Mouse (Mus musculus) retina, postnatal 1 day (tissue): ENCODE measurements around the gene Gm10600.
"Not testable (repeated sequence)": the region's sequence is repeated elsewhere in the genome, so short reads cannot be mapped to it uniquely, and the experiment has no call there.

ENCODE experiments used
- DNase-seq: peaks from one replicate; pipeline ENCODE4 v3.0.0-alpha.2; 2012

Gene Gm10600

DNA sequence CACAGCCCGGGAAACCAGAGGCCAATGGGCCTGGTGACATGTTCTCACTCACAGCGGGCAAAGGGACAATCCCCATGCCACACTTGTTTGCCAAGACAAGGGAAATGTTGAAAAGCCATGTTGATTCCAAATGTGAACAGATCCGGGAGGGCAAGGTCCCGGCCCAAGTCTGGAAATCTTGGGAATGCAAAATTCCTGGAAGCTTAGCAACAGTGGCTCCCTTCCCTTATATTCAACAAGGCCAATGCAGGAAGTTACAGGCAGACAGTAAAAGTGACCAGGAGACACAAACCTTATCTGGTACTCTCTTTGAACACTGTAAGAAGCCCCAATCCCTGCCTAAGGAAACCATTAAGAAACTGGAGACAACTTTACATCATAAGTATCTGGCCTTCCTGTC lies at the start of gene Gm10600:
TSS of gene Gm10600 (plus strand) at position 301 of the 400 bp plus-strand sequence.
- DNase-seq = not testable (repeated sequence)

- DNase-seq = not testable (repeated sequence)
Measured at GRCm38 (mm10) chr4:42255467-42255866, 15.0 kb downstream of the Gm10600 start, which contains the start of gene Ccl21b. Gene Ccl21b (plus strand): TSS chr4:42255767.
